Mouse (Mus musculus) limb, embryonic 15.5 days (tissue): ENCODE measurements around the gene Gm9767. TPM values are rescaled to one million over a fixed set of nuclear protein-coding genes. Genes with fewer than 3 reads are reported as not detected.

ENCODE experiments used
- ATAC-seq: fragments of 200-750 bp; cut with Nextera tagmentation; 2 replicates; pipeline ENCODE4 v1.8.0; 2017; ENCODE audit warnings: low read depth, moderate TSS enrichment; ENCODE audit not compliant: insufficient number of reproducible peaks, low FRiP score, low TSS enrichment
- H3K27ac ChIP-seq: fragments of 300-500 bp; sonication (generic); 2 replicates; pipeline ENCODE4 v1.5.1; 2015; ENCODE audit warnings: moderate library complexity, mild to moderate bottlenecking, inconsistent platforms
- H3K27me3 ChIP-seq: fragments of 300-500 bp; sonication (generic); 2 replicates; pipeline ENCODE4 v1.6.1; 2015; ENCODE audit warnings: inconsistent platforms
- H3K36me3 ChIP-seq: fragments of 300-500 bp; sonication (generic); 2 replicates; pipeline ENCODE4 v1.6.1; 2015; ENCODE audit warnings: inconsistent platforms
- H3K4me1 ChIP-seq: fragments of 300-500 bp; sonication (generic); 2 replicates; pipeline ENCODE4 v1.6.1; 2015; ENCODE audit warnings: inconsistent platforms
- H3K4me2 ChIP-seq: fragments of 300-500 bp; sonication (generic); 2 replicates; pipeline ENCODE4 v1.6.1; 2015; ENCODE audit warnings: mild to moderate bottlenecking, inconsistent platforms
- H3K4me3 ChIP-seq: fragments of 300-500 bp; sonication (generic); 2 replicates; pipeline ENCODE4 v1.5.1; 2015; ENCODE audit warnings: mild to moderate bottlenecking, inconsistent platforms
- H3K9ac ChIP-seq: fragments of 300-500 bp; sonication (generic); 2 replicates; pipeline ENCODE4 v1.6.1; 2015; ENCODE audit warnings: inconsistent platforms
- H3K9me3 ChIP-seq: fragments of 300-500 bp; sonication (generic); 2 replicates; pipeline ENCODE4 v1.6.1; 2016; ENCODE audit warnings: inconsistent platforms
- WGBS: fragments of 180-500 bp; shearing (Covaris S2); methylation state at CpG from one replicate; pipeline ENCODE4 v1.1.7; 2015; 5-methylcytosine and 5-hydroxymethylcytosine counted together
- polyA plus RNA-seq: library from polyadenylated mRNA; unstranded; fragments of >200 nt; fragmentation: Nextera tagmentation; extraction: Ambion mirVana; gene quantifications from 2 replicates; pipeline ENCODE4 v1.2.1, GENCODE M21; 2015

Gm9767 gene
- polyA plus RNA-seq, 1 experiment from 2014 or later, result 0.88 TPM

GRCm38 (mm10) chr10:26114409-26114808, 36.4 kb downstream of the Gm9767 start:
- Histone ChIP-seq H3K9me3 (no peaks in the 10 kb centered on the region), H3K27ac (no peak overlapping the region), H3K9ac (no peak overlapping the region), H3K27me3 (no peaks in the 10 kb centered on the region), H3K4me2 (no peak overlapping the region), H3K4me1 (no peaks in the 10 kb centered on the region), H3K4me3 (no peak overlapping the region), H3K36me3 (no peaks in the 10 kb centered on the region)
- ATAC-seq, result no peak
- WGBS, result 78% methylated on average over 4 of the region's 4 CpGs

GRCm38 (mm10) chr10:26119067-26119821, 41.2 kb downstream of the Gm9767 start:
- no peaks in the 10 kb centered on the region for H3K4me1 ChIP-seq
- ATAC-seq, result no peak
- 85% methylated on average over 6 of the region's 6 CpGs for WGBS
- H3K4me2 ChIP-seq, result no peak overlapping the region
- H3K9me3 ChIP-seq, result no peaks in the 10 kb centered on the region
- no peak overlapping the region for H3K27ac ChIP-seq
- no peak overlapping the region for H3K4me3 ChIP-seq
- no peaks in the 10 kb centered on the region for H3K36me3 ChIP-seq
- no peak overlapping the region for H3K9ac ChIP-seq
- no peaks in the 10 kb centered on the region for H3K27me3 ChIP-seq

- Histone ChIP-seq H3K4me2 (no peak overlapping the region), H3K9ac (no peak overlapping the region), H3K9me3 (no peaks in the 10 kb centered on the region), H3K4me3 (no peak overlapping the region), H3K27me3 (no peaks in the 10 kb centered on the region), H3K27ac (no peak overlapping the region), H3K4me1 (no peaks in the 10 kb centered on the region), H3K36me3 (no peaks in the 10 kb centered on the region)
- no peak for ATAC-seq
- WGBS, result 63% methylated on average over 1 of the region's 1 CpGs
Observed at GRCm38 (mm10) chr10:26119822-26120183, 41.7 kb downstream of the Gm9767 start.

Other genes starting within 250 kb of the Gm9767 start
- gene Tmem200a, start 797 bp downstream of the Gm9767 start, polyA plus RNA-seq, result 9.6 and 10.1 TPM in 2 replicates
- gene Samd3, start 151.5 kb downstream of the Gm9767 start, polyA plus RNA-seq, result 0.08 TPM in 1 of 2 replicates, not detected in the other